Mouse (Mus musculus): ENCODE data around the gene Slc26a9. TPM values are rescaled to one million over a fixed set of nuclear protein-coding genes. Genes with fewer than 3 reads are reported as not detected.
"Not testable (repeated sequence)": the region's sequence is repeated elsewhere in the genome, so short reads cannot be mapped to it uniquely, and the experiment has no call there.

Slc26a9 gene
- polyA plus RNA-seq, 1 experiment from 2014 or later, result 0.68 TPM

- not testable (repeated sequence) for H3K9me3 ChIP-seq; H3K9ac ChIP-seq; H3K27ac ChIP-seq; H3K27me3 ChIP-seq (replicated peaks); H3K4me1 ChIP-seq (replicated peaks); ATAC-seq; H3K4me2 ChIP-seq (replicated peaks); H3K36me3 ChIP-seq; H3K4me3 ChIP-seq (replicated peaks)
- WGBS, result 76% methylated on average over 9 of the region's 9 CpGs
These were observed 76.5 kb downstream of the Slc26a9 start for GRCm38 (mm10) chr1:131820353-131820752.

- Histone ChIP-seq H3K9me3 (no peaks in the 10 kb centered on the region), H3K27ac (no peak overlapping the region), H3K4me2 (replicated peaks) (no peak overlapping the region), H3K9ac (no peak overlapping the region), H3K4me1 (replicated peaks) (no peaks in the 10 kb centered on the region), H3K4me3 (replicated peaks) (no peak overlapping the region), H3K27me3 (replicated peaks) (no peaks in the 10 kb centered on the region), H3K36me3 (no peaks in the 10 kb centered on the region)
- WGBS, result 84% methylated on average over 10 of the region's 10 CpGs
- ATAC-seq, result no peak
These were observed 77.1 kb downstream of the Slc26a9 start for GRCm38 (mm10) chr1:131820887-131821328.

Other genes starting within 250 kb of the Slc26a9 start
- 7.9 and 8.3 TPM in 2 replicates for gene Srgap2, start 216.7 kb upstream of the Slc26a9 start, polyA plus RNA-seq (2015; fragmentation: Nextera tagmentation; extraction: Ambion mirVana)
- gene Fam72a, start 216.1 kb upstream of the Slc26a9 start, polyA plus RNA-seq (2015; fragmentation: Nextera tagmentation; extraction: Ambion mirVana), result 2.2 and 2.8 TPM in 2 replicates
- not detected in 2 replicates for gene Avpr1b, start 144.8 kb upstream of the Slc26a9 start, polyA plus RNA-seq (2015; fragmentation: Nextera tagmentation; extraction: Ambion mirVana)
- gene Ctse, start 105.7 kb upstream of the Slc26a9 start, polyA plus RNA-seq (2015; fragmentation: Nextera tagmentation; extraction: Ambion mirVana), result 0.85 and 2.1 TPM in 2 replicates
- 4.2 and 5.0 TPM in 2 replicates for gene Rab7b, start 55.3 kb upstream of the Slc26a9 start, polyA plus RNA-seq (2015; fragmentation: Nextera tagmentation; extraction: Ambion mirVana)
- gene Pm20d1, start 53.4 kb downstream of the Slc26a9 start, polyA plus RNA-seq (2015; fragmentation: Nextera tagmentation; extraction: Ambion mirVana), result 3.8 and 5.6 TPM in 2 replicates
- gene Slc41a1, start 83.5 kb downstream of the Slc26a9 start, polyA plus RNA-seq (2015; fragmentation: Nextera tagmentation; extraction: Ambion mirVana), result 10.5 and 10.7 TPM in 2 replicates
- gene Rab29, start 123.2 kb downstream of the Slc26a9 start, polyA plus RNA-seq (2015; fragmentation: Nextera tagmentation; extraction: Ambion mirVana), result 19.4 and 21.6 TPM in 2 replicates
- 60.7 and 69.7 TPM in 2 replicates for gene Nucks1, start 166.5 kb downstream of the Slc26a9 start, polyA plus RNA-seq (2015; fragmentation: Nextera tagmentation; extraction: Ambion mirVana)
- 2.8 and 3.6 TPM in 2 replicates for gene Slc45a3, start 218.9 kb downstream of the Slc26a9 start, polyA plus RNA-seq (2015; fragmentation: Nextera tagmentation; extraction: Ambion mirVana)